Mouse (Mus musculus): ENCODE measurements around the gene Mcoln3.

The Mcoln3 gene

GRCm38 (mm10) chr3:146135417-146135816, 18.2 kb downstream of the Mcoln3 start:
- DNase-seq, result no peak

GRCm38 (mm10) chr3:146136422-146136821, 19.2 kb downstream of the Mcoln3 start:
- DNase-seq, result no peak

- DNase-seq, result no peak
These were observed 23.0 kb downstream of the Mcoln3 start for GRCm38 (mm10) chr3:146140276-146140675.

- DNase-seq, result no peak
These were observed 25.3 kb downstream of the Mcoln3 start for GRCm38 (mm10) chr3:146142523-146142922.

- DNase-seq, result no peak
These were observed 28.3 kb downstream of the Mcoln3 start for GRCm38 (mm10) chr3:146145501-146145900.

- no peak for DNase-seq
These were observed 28.9 kb downstream of the Mcoln3 start for GRCm38 (mm10) chr3:146146131-146146530.

GRCm38 (mm10) chr3:146149156-146150057, 32.2 kb downstream of the Mcoln3 start, which contains the start of gene Mcoln2:
Gene Mcoln2 (plus strand): TSS chr3:146149833.
- no peak for DNase-seq

- no peak for DNase-seq
These were observed 32.8 kb downstream of the Mcoln3 start for GRCm38 (mm10) chr3:146150058-146150400.

GRCm38 (mm10) chr3:146150560-146150959, 33.3 kb downstream of the Mcoln3 start:
- no peak for DNase-seq

- no peak for DNase-seq
These were observed 34.1 kb downstream of the Mcoln3 start for GRCm38 (mm10) chr3:146151328-146151727.

- no peak for DNase-seq
These were observed 34.5 kb downstream of the Mcoln3 start for GRCm38 (mm10) chr3:146151755-146152154.

GRCm38 (mm10) chr3:146152348-146152747, 35.1 kb downstream of the Mcoln3 start:
- no peak for DNase-seq

GRCm38 (mm10) chr3:146152913-146153312, 35.7 kb downstream of the Mcoln3 start:
- DNase-seq, result no peak

GRCm38 (mm10) chr3:146153862-146154611, 36.8 kb downstream of the Mcoln3 start:
- no peak for DNase-seq

- DNase-seq, result no peak
These were observed 38.7 kb downstream of the Mcoln3 start for GRCm38 (mm10) chr3:146155628-146156576.

- DNase-seq, result no peak
These were observed 39.6 kb downstream of the Mcoln3 start for GRCm38 (mm10) chr3:146156811-146157210.

- no peak for DNase-seq
These were observed 40.8 kb downstream of the Mcoln3 start for GRCm38 (mm10) chr3:146158039-146158438.

GRCm38 (mm10) chr3:146159360-146159759, 42.1 kb downstream of the Mcoln3 start:
- no peak for DNase-seq

- DNase-seq, result no peak
These were observed 44.9 kb downstream of the Mcoln3 start for GRCm38 (mm10) chr3:146162197-146162596.

- DNase-seq, result no peak
These were observed 52.1 kb downstream of the Mcoln3 start for GRCm38 (mm10) chr3:146169356-146169755.

GRCm38 (mm10) chr3:146173030-146173429, 55.8 kb downstream of the Mcoln3 start:
- DNase-seq, result no peak

- DNase-seq, result no peak
These were observed 57.0 kb downstream of the Mcoln3 start for GRCm38 (mm10) chr3:146174215-146174614.

- no peak for DNase-seq
These were observed 60.0 kb downstream of the Mcoln3 start for GRCm38 (mm10) chr3:146177295-146177694.
